8 mouse cellular contexts compared by ENCODE assay signal in genomic region chr10:80163721-80164120, GRCm38 (mm10). TPM values are rescaled to one million over a fixed set of nuclear protein-coding genes. Genes with fewer than 3 reads are reported as not detected.
DNase-seq lines count a peak whose midpoint lies in the region; ATAC-seq and TF ChIP-seq lines count a peak whose summit lies in the region.

No protein-coding gene starts in this region.

- TF ChIP-seq CTCF in kidney, adult 2 months (conservative IDR thresholded peaks at IDR 0.05; ENCODE audit: insufficient read depth, insufficient read length, low read depth, low read length): no peak
- TF ChIP-seq CTCF in ES-Bruce4 (IDR thresholded peaks at IDR 0.05; ENCODE audit: low read depth, low read length): no peak

- no peaks in the 10 kb centered on the region for H3K27me3 ChIP-seq in kidney, adult 2 months (replicated peaks; ENCODE audit: control insufficient read depth, insufficient read depth, low read length)
- no peaks in the 10 kb centered on the region for H3K27me3 ChIP-seq in ES-Bruce4 (ENCODE audit: control insufficient read depth, insufficient read depth, low read length, poor library complexity, severe bottlenecking)
- no peaks in the 10 kb centered on the region for H3K27me3 ChIP-seq in embryonic facial prominence, embryonic 13.5 days
- no peaks in the 10 kb centered on the region for H3K27me3 ChIP-seq in hindbrain, embryonic 15.5 days
- H3K27me3 ChIP-seq in neural tube, embryonic 13.5 days: no peaks in the 10 kb centered on the region

- H3K9me3 ChIP-seq in ES-Bruce4 (replicated peaks; ENCODE audit: control insufficient read depth, insufficient read depth, low read length, poor library complexity, severe bottlenecking): no peaks in the 10 kb centered on the region
- no peaks in the 10 kb centered on the region for H3K9me3 ChIP-seq in embryonic facial prominence, embryonic 13.5 days
- no peaks in the 10 kb centered on the region for H3K9me3 ChIP-seq in hindbrain, embryonic 15.5 days
- no peaks in the 10 kb centered on the region for H3K9me3 ChIP-seq in neural tube, embryonic 13.5 days

- no peak for TF ChIP-seq EP300 in ES-Bruce4 (IDR thresholded peaks at IDR 0.05; ENCODE audit: insufficient read depth, low read depth, low read length)

- H3K27ac ChIP-seq in kidney, adult 2 months (ENCODE audit: insufficient read depth, low read depth, low read length): peak overlapping the region; percentile 15; the same call in 1 of the 2 replicates
- H3K27ac ChIP-seq in ES-Bruce4 (ENCODE audit: insufficient read depth, low read length): peak overlapping the region; percentile 17; the same call in 1 of the 2 replicates
- H3K27ac ChIP-seq in embryonic facial prominence, embryonic 13.5 days: 0 out of 2 replicates have a peak overlapping the region, but pooled peaks have one; percentile 39
- H3K27ac ChIP-seq in hindbrain, embryonic 15.5 days (replicated peaks): no peak overlapping the region
- peak overlapping the region; percentile 18; the same call in 1 of the 2 replicates for H3K27ac ChIP-seq in neural tube, embryonic 13.5 days (replicated peaks)

- 80% methylated on average over 8 of the region's 8 CpGs for WGBS in kidney, adult 2 months
- WGBS in embryonic facial prominence, embryonic 13.5 days: 61% methylated on average over 8 of the region's 8 CpGs
- WGBS in hindbrain, embryonic 15.5 days: 80% methylated on average over 8 of the region's 8 CpGs
- 79% methylated on average over 8 of the region's 8 CpGs for WGBS in neural tube, embryonic 13.5 days

- no peak for TF ChIP-seq POLR2A in kidney, adult 2 months (IDR thresholded peaks at IDR 0.05; ENCODE audit: low read depth, low read length)
- no peak for TF ChIP-seq POLR2A in ES-Bruce4 (IDR thresholded peaks at IDR 0.05; ENCODE audit: insufficient read depth, low read length)

- H3K4me3 ChIP-seq in kidney, adult 2 months (ENCODE audit: insufficient read depth, low read depth, low read length): no peak overlapping the region
- H3K4me3 ChIP-seq in ES-Bruce4 (ENCODE audit: low read depth, low read length): no peak overlapping the region
- peak overlapping the region; percentile 45; the same call in 1 of the 2 replicates for H3K4me3 ChIP-seq in embryonic facial prominence, embryonic 13.5 days
- H3K4me3 ChIP-seq in hindbrain, embryonic 15.5 days: no peak overlapping the region
- peak overlapping the region; percentile 44; the same call in 1 of the 2 replicates for H3K4me3 ChIP-seq in neural tube, embryonic 13.5 days

- DNase-seq in kidney, adult 2 months: peak; percentile 41
- DNase-seq in kidney, postnatal 14 days: no peak
- no peak for DNase-seq in left cerebral cortex, postnatal 14 days (ENCODE audit: low spot score in 2 of 2)

- peak overlapping the region; percentile 93; the same call in 1 of the 2 replicates for H3K4me2 ChIP-seq in embryonic facial prominence, embryonic 13.5 days
- peak overlapping the region; percentile 88; the same call in 1 of the 2 replicates for H3K4me2 ChIP-seq in hindbrain, embryonic 15.5 days
- H3K4me2 ChIP-seq in neural tube, embryonic 13.5 days: peak overlapping the region; percentile 89

- ATAC-seq in embryonic facial prominence, embryonic 13.5 days (ENCODE audit: insufficient number of reproducible peaks, insufficient read depth, low FRiP score, low TSS enrichment, low read depth): no peak
- no peak for ATAC-seq in hindbrain, embryonic 15.5 days (ENCODE audit: low FRiP score, low read depth)
- ATAC-seq in neural tube, embryonic 13.5 days (ENCODE audit: low read depth): no peak
- no peak for ATAC-seq in CD4-positive, CD25-positive, alpha-beta regulatory T cell, adult 4 months

- H3K9ac ChIP-seq in ES-Bruce4 (ENCODE audit: low read depth, poor library complexity, severe bottlenecking): no peak overlapping the region
- peak overlapping the region; percentile 71; the same call in 1 of the 2 replicates for H3K9ac ChIP-seq in embryonic facial prominence, embryonic 13.5 days
- H3K9ac ChIP-seq in hindbrain, embryonic 15.5 days: no peak overlapping the region
- peak overlapping the region; percentile 14; the same call in 1 of the 2 replicates for H3K9ac ChIP-seq in neural tube, embryonic 13.5 days

- H3K4me1 ChIP-seq in kidney, adult 2 months (ENCODE audit: control insufficient read depth, insufficient read depth, low read length): peaks cover 30% of the 10 kb centered on the region
- H3K4me1 ChIP-seq in ES-Bruce4 (ENCODE audit: control insufficient read depth, insufficient read depth, low read length): peaks cover 11% of the 10 kb centered on the region
- peaks cover 78% of the 10 kb centered on the region for H3K4me1 ChIP-seq in embryonic facial prominence, embryonic 13.5 days
- H3K4me1 ChIP-seq in hindbrain, embryonic 15.5 days (replicated peaks): peaks cover 66% of the 10 kb centered on the region
- peaks cover 72% of the 10 kb centered on the region for H3K4me1 ChIP-seq in neural tube, embryonic 13.5 days (replicated peaks)

- intact Hi-C loops in left cerebral cortex, postnatal 14 days (cut with DNase I): no loop called here

- no peaks in the 10 kb centered on the region for H3K36me3 ChIP-seq in kidney, adult 2 months (ENCODE audit: control insufficient read depth, insufficient read depth, low read length)
- H3K36me3 ChIP-seq in ES-Bruce4 (ENCODE audit: control insufficient read depth, insufficient read depth, low read length, poor library complexity, severe bottlenecking): no peaks in the 10 kb centered on the region
- H3K36me3 ChIP-seq in embryonic facial prominence, embryonic 13.5 days: no peaks in the 10 kb centered on the region
- no peaks in the 10 kb centered on the region for H3K36me3 ChIP-seq in hindbrain, embryonic 15.5 days
- peaks cover 1% of the 10 kb centered on the region; the same call in 1 of the 2 replicates for H3K36me3 ChIP-seq in neural tube, embryonic 13.5 days

RNA-seq across cellular contexts. Expression of gene Cirbp, which starts 2.1 kb away (rescaled TPM):
- 86.7 and 87.8 TPM in 2 replicates for polyA plus RNA-seq in kidney, adult 2 months (2012; rRNA removed)
- 51.9 and 58.2 TPM in 2 replicates for polyA plus RNA-seq in ES-Bruce4 (2011; ENCODE audit: insufficient read depth, insufficient read length, low read depth, missing spikeins)
- polyA plus RNA-seq in embryonic facial prominence, embryonic 13.5 days (2015; fragmentation: Nextera tagmentation; extraction: Ambion mirVana): 142 and 162 TPM in 2 replicates
- polyA plus RNA-seq in hindbrain, embryonic 15.5 days (2015; fragmentation: Nextera tagmentation; extraction: Ambion mirVana): 295 and 319 TPM in 2 replicates
- 325 and 351 TPM in 2 replicates for polyA plus RNA-seq in neural tube, embryonic 13.5 days (2015; fragmentation: Nextera tagmentation; extraction: Ambion mirVana)
- 100 to 1,000 TPM; 124 to 272 TPM for polyA plus RNA-seq in CD4-positive, CD25-positive, alpha-beta regulatory T cell, adult 4 months (2017; shearing (Covaris generic))
- total RNA-seq in left cerebral cortex, postnatal 14 days (2021): 100 to 1,000 TPM in 1 of 2 experiments, 10 to 100 TPM in 1; 95.6 to 111 TPM

RNA-seq across cellular contexts. Expression of gene 1600002K03Rik, which starts 9.0 kb away (rescaled TPM):
- polyA plus RNA-seq in kidney, adult 2 months (2012; rRNA removed): 7.9 and 11.2 TPM in 2 replicates
- 7.6 and 7.7 TPM in 2 replicates for polyA plus RNA-seq in ES-Bruce4 (2011; ENCODE audit: insufficient read depth, insufficient read length, low read depth, missing spikeins)
- 11.0 and 11.6 TPM in 2 replicates for polyA plus RNA-seq in embryonic facial prominence, embryonic 13.5 days (2015; fragmentation: Nextera tagmentation; extraction: Ambion mirVana)
- 10.1 and 12.7 TPM in 2 replicates for polyA plus RNA-seq in hindbrain, embryonic 15.5 days (2015; fragmentation: Nextera tagmentation; extraction: Ambion mirVana)
- polyA plus RNA-seq in neural tube, embryonic 13.5 days (2015; fragmentation: Nextera tagmentation; extraction: Ambion mirVana): 11.4 and 16.3 TPM in 2 replicates
- 10 to 100 TPM; 21.6 to 23.5 TPM for polyA plus RNA-seq in CD4-positive, CD25-positive, alpha-beta regulatory T cell, adult 4 months (2017; shearing (Covaris generic))
- 1 to 10 TPM; 5.7 to 6.2 TPM for total RNA-seq in left cerebral cortex, postnatal 14 days (2021)

RNA-seq across cellular contexts. Expression of gene Efna2, which starts 15.6 kb away (rescaled TPM):
- 1.5 TPM in 2 replicates for polyA plus RNA-seq in kidney, adult 2 months (2012; rRNA removed)
- polyA plus RNA-seq in ES-Bruce4 (2011; ENCODE audit: insufficient read depth, insufficient read length, low read depth, missing spikeins): 7.2 and 11.2 TPM in 2 replicates
- polyA plus RNA-seq in embryonic facial prominence, embryonic 13.5 days (2015; fragmentation: Nextera tagmentation; extraction: Ambion mirVana): 26.8 and 38.8 TPM in 2 replicates
- polyA plus RNA-seq in hindbrain, embryonic 15.5 days (2015; fragmentation: Nextera tagmentation; extraction: Ambion mirVana): 29.1 and 33.6 TPM in 2 replicates
- 34.0 and 34.8 TPM in 2 replicates for polyA plus RNA-seq in neural tube, embryonic 13.5 days (2015; fragmentation: Nextera tagmentation; extraction: Ambion mirVana)
- polyA plus RNA-seq in CD4-positive, CD25-positive, alpha-beta regulatory T cell, adult 4 months (2017; shearing (Covaris generic)): under 1 TPM in 1 of 2 experiments, not detected in 1; 0.28 TPM
- 10 to 100 TPM; 13.9 to 14.3 TPM for total RNA-seq in left cerebral cortex, postnatal 14 days (2021)

RNA-seq across cellular contexts. Expression of gene Midn, which starts 15.6 kb away (rescaled TPM):
- 65.6 and 67.0 TPM in 2 replicates for polyA plus RNA-seq in kidney, adult 2 months (2012; rRNA removed)
- 67.4 and 73.2 TPM in 2 replicates for polyA plus RNA-seq in ES-Bruce4 (2011; ENCODE audit: insufficient read depth, insufficient read length, low read depth, missing spikeins)
- 21.2 and 25.7 TPM in 2 replicates for polyA plus RNA-seq in embryonic facial prominence, embryonic 13.5 days (2015; fragmentation: Nextera tagmentation; extraction: Ambion mirVana)
- polyA plus RNA-seq in hindbrain, embryonic 15.5 days (2015; fragmentation: Nextera tagmentation; extraction: Ambion mirVana): 22.6 and 26.0 TPM in 2 replicates
- 31.0 and 35.8 TPM in 2 replicates for polyA plus RNA-seq in neural tube, embryonic 13.5 days (2015; fragmentation: Nextera tagmentation; extraction: Ambion mirVana)
- polyA plus RNA-seq in CD4-positive, CD25-positive, alpha-beta regulatory T cell, adult 4 months (2017; shearing (Covaris generic)): 1 to 10 TPM; 4.6 to 8.2 TPM
- 10 to 100 TPM; 94.0 to 96.3 TPM for total RNA-seq in left cerebral cortex, postnatal 14 days (2021)

RNA-seq across cellular contexts. Expression of gene Cbarp, which starts 23.1 kb away (rescaled TPM):
- 8.1 and 8.7 TPM in 2 replicates for polyA plus RNA-seq in kidney, adult 2 months (2012; rRNA removed)
- 29.8 and 33.4 TPM in 2 replicates for polyA plus RNA-seq in ES-Bruce4 (2011; ENCODE audit: insufficient read depth, insufficient read length, low read depth, missing spikeins)
- polyA plus RNA-seq in embryonic facial prominence, embryonic 13.5 days (2015; fragmentation: Nextera tagmentation; extraction: Ambion mirVana): 6.8 and 9.8 TPM in 2 replicates
- polyA plus RNA-seq in hindbrain, embryonic 15.5 days (2015; fragmentation: Nextera tagmentation; extraction: Ambion mirVana): 61.4 and 71.3 TPM in 2 replicates
- polyA plus RNA-seq in neural tube, embryonic 13.5 days (2015; fragmentation: Nextera tagmentation; extraction: Ambion mirVana): 53.9 and 55.1 TPM in 2 replicates
- polyA plus RNA-seq in CD4-positive, CD25-positive, alpha-beta regulatory T cell, adult 4 months (2017; shearing (Covaris generic)): 1 to 10 TPM; 1.3 to 1.4 TPM
- 100 to 1,000 TPM; 437 to 473 TPM for total RNA-seq in left cerebral cortex, postnatal 14 days (2021)

Comparison
In these comparisons a context has a peak if more than half of its experiments do, and no peak if none do; other contexts are left out.
1. H3K4me3 ChIP-seq: peak in embryonic facial prominence, embryonic 13.5 days (single experiment) and neural tube, embryonic 13.5 days (single experiment); none in kidney, adult 2 months (single experiment), ES-Bruce4 (single experiment) and hindbrain, embryonic 15.5 days (single experiment).
2. H3K9ac ChIP-seq: peak in embryonic facial prominence, embryonic 13.5 days (single experiment) and neural tube, embryonic 13.5 days (single experiment); none in ES-Bruce4 (single experiment) and hindbrain, embryonic 15.5 days (single experiment).
3. Peak in every context shown above with its lines, with median percentiles within 50 percentile points of each other: H3K4me2 ChIP-seq.